Mouse (Mus musculus) heart, adult 11 months (tissue): ENCODE measurements around the gene Shank2.

ENCODE experiments used
- DNase-seq: peaks from one replicate; pipeline ENCODE4 v3.0.0; 2022

Shank2 gene

DNA sequence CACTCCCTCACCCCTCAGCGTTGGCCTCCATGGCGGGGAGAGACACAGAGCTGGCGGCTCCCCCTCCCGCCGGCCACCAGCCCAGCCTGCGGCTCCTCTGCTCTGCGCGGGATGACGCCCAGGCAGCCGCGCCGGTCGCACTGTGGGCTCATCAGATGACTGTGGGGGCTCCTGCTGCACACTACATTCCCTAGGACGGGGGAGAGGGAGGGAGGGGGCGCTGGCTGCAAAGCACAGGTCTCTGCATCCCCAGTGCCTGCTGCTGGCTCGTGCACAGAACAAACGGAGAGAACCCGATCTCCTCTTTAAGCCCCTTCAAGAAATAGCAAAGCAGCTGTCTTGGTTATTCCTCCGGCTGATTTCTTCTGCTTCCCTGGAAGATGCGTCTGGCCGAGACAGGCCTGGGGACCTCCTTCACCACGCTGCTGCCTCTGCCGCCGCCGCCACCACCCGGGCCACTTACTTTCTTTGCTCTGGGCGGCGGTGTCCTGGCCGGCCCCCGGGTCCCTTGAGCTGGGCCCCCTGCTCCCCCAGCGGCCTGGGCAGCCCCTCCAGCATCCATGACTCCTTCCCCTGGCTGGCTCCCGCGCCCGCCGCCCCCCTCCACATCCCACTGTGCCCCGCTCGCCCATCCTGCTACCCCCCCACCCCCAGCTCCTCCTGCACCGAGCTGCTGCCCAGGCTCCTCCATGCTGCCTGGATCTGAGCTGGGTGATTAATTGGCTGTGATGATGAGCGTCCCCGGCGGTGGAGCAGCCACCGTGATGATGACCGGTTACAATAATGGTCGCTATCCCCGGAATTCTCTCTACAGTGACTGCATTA, 282.7 kb downstream of the Shank2 start:
- DNase-seq: peak; percentile 92

DNA sequence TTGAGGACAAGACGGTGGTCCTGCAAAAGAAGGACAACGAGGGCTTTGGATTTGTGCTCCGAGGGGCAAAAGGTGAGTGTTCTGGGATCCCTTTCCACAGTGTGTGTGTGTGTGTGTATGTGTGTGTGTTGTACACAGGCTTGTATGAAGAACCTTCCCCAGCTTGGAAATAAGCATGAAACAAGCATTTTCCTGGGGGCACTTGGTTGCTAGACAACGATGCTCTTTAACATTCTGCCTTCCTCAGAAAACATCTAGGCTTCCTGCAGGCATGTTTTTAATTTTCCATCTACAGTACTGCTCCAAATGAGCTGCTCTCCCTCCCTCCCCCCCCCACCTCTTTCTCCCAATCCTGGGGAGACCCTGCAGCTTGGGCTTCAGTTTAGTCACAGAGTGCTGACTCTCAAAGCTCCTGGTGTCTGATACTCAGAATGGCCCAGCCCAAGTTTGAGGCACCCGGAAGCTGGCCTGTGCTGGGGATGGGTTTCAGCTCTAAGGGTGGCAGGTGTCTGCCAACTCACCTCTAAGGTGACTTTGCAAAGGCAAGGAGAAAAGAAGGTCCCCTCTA, 283.4 kb downstream of the Shank2 start:
- DNase-seq: no peak

DNA sequence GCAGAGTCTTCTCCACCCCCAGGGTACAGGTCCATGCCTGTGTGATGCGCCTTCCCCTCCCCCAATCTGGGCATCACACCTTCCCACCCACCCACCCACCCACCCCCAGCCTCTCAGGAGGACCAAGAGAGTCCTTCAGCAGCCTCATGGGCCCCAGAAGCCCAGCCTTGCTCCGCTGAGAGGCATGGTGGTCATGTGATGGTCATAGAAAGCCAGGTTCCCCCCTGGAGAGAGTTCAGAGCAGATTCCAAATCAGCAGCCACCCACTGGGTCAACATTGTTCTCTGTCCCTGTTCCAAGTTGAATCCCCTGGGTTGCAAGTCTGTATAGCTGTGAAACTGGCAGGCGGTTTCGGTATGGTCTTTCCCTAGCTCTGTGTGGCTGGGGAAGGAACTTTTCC, 284.2 kb downstream of the Shank2 start:
- no peak for DNase-seq

DNA sequence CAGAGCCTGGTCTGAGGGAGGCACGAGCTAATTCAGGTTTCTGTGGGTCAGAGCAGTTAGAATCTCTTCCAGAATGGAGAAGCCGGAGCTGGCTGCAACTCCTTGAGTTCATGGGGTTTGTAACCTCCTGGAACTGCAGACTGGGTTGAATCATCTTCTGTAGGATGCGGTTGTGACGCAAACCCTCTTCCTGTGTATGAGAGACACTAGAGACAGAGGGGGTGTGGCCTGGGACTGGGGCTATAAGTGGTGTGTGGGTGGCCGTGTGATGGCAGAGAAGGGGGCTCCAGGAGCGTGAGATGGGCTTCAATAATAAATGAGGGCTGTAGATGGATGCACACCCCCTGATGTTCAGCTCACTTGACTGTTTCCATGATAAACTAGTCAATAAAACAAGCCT, 286.3 kb downstream of the Shank2 start:
- DNase-seq: no peak

DNA sequence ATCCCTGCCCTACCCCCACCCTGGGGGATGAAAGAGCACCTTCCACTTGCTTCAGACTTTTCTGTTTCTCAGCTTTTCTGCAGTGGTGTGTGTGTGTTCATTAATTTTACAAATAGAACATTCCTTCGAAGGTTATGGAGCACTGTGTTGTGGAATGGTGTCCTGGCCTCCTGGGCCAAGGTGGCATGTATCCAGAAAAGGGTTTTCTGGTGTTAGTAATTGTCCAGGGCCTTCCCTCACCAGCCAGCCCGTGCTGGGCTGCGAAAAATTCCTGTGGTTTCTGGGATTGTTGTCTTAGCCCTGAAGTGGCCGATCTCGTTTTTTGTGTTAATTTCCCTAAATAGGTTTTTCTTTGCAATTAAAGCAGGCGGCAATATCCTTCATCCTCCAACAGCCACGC, 289.8 kb downstream of the Shank2 start:
- DNase-seq: no peak

DNA sequence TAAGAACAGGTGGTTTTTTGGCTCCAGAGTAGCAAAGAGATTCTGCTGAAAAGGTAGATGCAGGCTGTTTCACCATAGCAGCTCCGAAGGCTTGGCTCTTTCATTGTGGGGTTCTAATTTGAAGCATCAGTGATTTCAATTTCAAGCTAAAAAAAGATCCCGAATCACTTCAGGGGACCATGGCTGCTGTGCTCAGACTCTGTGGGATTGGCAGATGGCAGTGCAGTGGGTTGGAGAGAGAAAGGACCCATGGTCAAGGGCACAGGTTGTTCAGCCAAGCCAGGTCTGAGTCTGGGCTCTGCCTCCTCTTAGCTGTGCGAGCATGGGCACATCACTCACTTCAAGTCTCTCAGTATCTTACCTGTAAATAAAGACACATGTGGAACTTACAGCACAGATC, 291.9 kb downstream of the Shank2 start:
- DNase-seq: no peak

DNA sequence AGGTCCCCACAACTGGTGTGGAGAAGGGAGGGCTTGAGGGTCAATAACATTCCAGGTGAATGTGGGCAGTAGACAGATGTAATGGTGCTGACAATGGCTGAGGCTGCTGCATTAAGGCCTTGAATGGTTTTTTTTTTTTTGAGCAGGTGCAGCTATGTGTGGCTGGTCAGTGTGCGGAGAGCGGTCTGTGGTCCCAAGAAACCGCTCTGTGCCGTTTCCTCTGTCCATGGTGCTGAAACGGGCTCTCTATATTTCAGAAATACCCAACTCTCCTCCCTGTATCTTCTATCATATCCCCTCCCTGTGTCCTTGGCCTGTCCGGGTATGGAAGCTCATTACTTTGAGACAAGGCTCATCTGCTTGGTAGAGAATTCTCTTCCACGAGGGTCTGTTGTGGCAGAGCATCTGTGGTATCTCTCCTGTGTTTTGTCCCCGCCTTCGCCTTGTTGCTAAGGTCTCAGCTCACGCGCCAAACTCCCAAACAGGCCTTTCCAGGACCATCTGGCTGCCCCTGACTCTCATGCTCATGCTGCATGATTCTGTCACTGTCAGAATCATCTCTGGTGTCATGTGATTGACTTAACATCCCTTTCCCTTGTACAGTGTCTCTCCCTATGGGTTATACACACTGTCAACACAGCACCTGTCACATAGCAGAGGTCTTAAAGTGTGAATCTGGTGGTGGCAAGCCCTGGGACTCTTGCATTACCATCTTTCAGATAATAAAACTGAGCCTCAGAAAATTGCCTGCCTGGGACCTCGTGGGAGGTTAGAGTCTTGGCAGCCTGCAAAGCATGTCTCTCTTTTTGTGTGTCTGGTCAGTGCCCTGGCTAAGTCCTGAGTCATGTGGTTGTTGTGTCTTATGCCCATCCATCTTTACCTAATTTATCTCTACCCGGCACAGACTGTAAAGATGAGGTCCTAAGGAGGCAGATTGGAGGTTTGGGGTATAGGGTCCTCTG, 292.8 kb downstream of the Shank2 start:
- no peak for DNase-seq

DNA sequence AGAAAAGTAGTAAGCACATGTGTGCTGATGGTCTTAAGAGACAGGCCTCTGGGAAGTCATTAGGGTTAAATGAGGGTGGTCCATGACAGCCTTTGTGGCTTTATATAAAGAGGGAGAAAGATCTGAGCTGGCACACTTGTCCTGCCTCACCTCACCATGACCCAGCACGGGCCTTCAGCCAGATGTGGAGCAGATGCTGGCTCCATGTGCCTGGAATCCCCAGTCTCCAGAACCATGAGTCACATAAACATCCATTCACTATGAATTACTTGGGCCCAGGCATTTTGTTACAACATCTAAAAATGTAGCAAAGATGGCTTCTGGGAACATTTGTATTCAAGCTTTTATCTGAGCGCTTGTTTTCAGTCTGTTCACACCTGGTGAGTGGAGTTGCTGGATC, 297.6 kb downstream of the Shank2 start:
- DNase-seq: no peak

DNA sequence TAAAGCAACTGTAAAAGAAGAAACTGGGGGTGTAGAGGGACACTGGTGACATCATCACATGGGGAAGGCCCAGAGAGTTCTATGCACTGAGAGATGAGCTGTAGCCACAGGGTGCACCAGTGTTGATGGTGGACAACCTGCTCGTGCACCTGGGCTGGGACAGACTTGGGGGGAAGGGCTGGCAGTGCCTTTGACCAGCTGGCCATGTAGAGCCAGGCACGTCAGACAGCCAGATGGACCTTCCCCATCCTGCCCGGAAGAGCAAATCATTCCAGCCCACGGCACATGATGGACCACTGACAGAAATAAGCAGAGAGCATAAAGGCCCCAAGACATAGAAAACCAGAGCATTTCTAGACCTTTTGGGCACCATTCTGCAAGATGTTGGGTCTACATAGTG, 299.9 kb downstream of the Shank2 start:
- no peak for DNase-seq

DNA sequence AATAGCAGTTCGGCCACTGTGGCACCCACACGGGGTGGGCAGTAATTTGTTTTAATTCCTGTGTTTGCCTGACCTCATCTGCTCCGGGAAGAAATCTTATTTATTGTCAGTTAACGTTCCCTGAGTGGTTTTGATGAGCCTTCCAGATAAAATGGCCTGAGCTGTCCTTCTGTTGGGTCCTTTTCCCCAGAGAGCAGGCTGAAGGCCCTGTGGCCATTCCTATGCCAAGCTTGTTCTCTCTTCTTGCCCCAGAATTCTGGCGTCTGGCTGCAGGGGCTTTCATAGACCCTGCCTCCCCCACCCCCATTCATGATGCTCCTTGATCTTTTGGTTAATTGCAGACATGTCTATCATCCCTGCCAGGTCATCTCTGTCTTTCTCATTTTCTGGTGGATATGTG, 300.8 kb downstream of the Shank2 start:
- DNase-seq: no peak

DNA sequence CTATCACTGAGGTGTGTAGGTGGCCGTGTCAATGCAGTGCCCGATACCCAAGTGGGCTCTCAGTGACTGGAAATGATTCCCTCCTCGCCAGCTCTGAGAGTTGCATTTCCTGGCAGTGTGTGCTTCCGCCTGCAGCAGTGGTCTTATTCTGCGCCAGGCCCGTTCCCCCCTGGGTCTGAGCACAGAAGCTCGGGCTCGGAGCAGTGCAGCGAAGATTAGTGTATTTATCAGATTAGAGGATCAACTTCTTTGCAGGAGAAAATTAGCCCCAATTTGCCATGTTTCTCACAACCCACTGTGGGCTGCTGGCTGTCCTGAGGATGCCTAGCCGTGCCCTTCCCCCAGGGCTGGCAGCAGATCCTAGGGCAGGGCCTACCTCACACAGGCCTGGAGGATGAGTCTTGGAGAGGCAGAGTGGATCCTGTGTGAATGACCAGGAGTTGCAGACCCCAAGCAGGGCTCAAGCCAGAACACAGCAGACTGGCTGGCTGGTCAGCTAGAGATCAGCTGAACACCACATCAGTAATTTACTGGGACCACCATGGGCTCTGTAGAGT, 306.2 kb downstream of the Shank2 start:
- no peak for DNase-seq

DNA sequence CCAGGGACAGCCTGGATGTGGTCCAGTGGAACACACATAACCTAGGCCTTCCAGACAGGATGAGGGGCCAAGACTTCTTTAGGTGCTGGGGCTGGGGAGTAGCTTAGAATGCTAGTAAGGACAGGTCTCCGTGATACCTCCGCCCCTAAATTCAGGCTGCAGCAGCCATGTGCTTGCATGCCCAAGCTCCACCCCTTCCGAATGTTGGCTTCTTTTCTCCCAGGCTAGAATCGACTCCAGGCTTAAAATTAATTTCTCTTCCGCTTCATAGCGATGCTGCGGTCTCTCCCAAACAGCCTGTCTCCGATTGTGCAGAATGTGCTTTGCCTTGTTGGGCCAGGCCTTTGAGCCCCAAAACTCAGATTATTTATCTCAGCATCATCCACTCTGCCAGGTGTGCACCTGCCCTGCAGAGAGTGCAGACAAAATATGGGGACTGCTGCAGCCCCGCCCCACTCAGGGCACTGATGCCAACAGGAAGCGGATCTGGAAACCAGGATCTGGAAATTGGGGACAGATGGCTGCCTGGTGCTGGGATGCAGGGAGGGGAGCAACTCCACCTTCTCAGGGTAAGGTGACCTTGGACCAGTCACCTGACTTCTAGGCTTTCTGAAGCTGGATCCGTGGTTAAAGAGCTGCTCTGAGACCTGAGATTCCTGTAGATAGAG, 312.8 kb downstream of the Shank2 start:
- DNase-seq: no peak

DNA sequence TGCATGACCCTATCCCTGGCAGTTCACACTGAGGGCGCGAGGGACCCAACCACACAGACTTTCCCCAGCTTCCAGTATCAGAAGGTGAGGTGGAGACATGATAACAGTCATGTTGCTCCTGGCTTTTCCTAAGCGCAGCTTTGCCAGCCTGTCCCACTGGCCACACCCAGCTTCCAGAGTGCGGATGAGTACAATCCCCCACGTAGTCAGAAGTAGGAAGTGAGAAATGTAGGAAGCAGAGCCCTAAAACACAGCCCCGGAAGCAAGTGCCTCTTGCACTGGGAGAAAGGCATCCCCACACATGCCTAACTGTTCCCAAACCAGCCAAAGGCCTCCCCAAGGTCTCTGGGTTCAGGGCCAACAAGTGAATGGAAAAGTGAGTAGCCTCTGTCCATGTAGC, 314.5 kb downstream of the Shank2 start:
- no peak for DNase-seq

DNA sequence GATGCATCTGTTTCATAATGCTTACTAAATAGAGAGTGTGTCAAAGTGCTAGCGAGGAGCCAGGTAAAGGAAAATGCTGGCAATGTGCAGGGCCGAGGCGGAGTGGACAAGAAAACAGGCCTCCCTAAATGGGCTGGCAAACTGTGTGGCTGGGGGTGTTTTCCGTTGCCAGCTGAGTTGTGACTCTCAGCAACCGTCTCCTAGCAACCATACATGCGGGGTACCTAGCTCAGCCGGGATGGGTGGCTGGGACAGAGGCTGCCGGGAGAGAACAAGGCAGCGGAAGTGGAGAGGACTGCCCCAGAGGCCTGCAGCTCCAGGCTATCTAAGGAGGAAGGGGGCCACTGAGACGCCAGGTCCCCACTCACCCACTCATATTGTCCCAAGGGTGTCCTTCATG, 315.1 kb downstream of the Shank2 start:
- no peak for DNase-seq

DNA sequence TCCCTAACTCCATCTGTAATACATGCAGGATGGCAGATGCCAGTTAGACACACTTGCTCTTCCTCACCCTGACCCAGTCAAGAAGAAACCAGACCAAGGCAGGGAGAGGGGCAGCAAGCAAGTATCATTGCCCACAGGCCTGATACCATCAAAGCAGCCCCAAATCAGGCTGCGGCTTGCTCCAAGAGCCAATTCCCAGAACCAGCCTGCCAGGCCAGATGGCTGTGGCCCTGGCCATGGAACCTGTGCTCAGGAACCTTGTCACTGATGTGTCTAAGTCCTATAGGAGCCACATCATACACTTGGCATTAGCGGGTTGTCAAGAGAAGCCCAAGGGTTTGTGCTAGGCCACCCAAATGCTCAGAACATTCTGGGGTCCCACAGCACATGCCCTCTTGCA, 322.3 kb downstream of the Shank2 start:
- no peak for DNase-seq

DNA sequence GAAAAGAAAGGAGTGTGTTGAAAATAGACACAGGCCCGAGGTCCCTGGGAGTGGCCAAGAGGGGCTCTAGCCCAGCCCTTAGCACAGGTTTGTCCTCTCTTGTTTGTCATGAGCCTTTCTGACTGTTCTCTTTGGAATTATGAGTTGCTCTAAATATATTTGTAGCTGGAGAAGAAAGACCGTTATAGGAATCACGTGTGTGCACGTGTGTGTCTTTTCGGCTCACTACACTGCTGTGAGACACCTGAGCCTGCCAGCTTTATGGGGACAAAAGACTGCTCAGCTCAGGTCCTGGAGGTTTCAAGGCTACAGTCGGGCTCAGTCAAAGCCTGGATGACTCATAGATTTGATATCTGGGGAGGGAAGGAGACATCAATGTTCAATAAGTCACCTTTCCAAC, 323.1 kb downstream of the Shank2 start:
- no peak for DNase-seq

DNA sequence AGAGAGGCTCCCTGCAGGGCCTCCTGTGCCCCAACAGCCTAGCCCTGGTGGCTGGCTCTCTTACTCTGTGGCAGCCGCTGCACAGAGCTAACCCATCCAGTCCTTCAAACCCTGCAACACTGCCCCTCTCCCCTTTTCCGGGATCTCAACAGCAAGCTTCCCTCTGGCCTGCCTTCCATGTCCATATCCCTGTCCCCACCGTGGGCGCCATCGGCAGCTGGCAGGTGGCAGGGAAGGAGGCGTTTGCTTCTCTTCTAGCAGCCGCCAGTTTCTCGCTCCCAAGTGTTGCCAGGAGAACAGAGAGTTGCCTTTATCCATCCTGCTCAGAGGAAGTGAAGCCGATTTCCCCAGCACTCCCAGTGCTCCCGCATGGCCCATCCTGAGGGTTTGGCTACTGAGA, 323.9 kb downstream of the Shank2 start:
- no peak for DNase-seq

DNA sequence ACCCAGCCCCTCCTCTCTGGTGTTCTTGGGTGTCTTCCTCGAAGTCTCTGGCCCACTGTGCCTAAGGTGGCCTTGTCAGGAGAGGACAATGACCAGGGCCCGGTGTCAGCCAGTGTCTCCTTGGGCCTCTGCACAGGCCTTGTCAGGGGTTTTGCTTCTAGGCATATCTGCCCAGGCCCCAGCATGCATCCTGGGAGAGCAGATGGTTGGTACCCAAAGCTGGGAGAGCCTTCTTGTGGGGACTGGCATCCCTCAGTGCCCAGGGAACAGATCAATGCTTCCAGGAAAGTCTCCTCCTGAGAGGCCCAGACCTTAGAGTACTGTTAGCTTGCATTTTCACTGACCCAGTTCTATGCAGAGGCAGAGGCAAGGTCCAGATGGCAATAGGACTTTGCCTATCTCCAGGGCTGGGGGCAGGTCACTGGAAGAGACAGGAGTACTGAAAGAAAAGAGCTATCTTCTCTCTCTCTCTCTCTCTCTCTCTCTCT, 327.7 kb downstream of the Shank2 start:
- DNase-seq: no peak

DNA sequence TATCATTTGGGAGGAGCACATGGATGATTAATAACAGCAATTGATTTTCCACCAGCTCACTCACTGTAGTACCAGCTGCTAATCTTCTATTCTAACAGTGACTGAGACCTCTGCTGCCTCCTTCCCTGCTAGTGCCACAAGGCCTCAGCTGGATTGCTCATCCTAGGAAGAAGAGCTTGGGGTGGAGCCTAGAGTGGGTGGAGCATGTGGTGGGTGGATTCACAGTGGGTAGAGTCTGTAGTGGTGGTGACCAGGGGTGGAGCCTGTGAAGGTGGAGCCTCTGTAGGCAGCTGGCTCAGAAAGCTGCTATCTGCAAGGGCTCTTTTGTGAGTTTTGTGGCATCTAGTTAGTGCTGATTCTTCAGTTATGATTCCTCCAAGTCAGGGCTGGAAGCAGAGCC, 334.9 kb downstream of the Shank2 start:
- no peak for DNase-seq

DNA sequence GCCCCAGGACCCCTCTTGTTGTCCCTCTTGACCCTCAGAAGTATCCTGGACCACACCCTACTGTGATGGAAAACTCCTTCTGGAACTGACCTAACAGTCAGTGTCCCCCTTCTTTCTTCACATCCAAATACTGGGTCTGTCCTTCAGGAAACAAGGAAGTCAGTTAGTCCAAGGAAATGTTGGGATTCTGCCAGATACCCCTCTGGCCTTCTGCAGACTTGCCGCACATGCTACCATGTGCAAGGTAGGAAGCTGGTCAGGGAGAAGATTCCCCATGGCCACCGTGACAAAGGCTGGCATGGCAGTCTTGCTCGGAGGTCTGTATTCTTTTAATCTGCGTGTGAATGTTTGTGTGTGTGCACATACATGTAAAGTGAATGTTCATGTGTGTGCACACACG, 337.0 kb downstream of the Shank2 start:
- DNase-seq: no peak

DNA sequence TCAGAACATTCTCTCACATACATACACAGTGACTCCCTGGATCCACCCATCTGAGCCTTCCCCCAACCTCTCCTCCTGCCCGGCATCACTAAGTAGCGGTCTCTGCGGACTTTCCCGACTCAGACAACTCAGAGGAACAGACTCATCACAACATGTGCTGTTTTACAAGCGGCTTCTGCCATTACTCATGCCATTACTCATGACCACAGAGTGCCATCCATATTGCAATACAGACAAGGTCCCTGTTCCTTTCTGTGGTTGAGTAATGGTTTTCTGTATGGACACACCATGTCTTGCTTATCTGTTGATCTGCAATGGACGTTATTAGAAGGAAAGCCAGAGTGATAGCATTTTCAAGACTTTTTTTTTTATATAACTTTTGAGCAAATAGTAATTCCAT, 338.6 kb downstream of the Shank2 start:
- no peak for DNase-seq

DNA sequence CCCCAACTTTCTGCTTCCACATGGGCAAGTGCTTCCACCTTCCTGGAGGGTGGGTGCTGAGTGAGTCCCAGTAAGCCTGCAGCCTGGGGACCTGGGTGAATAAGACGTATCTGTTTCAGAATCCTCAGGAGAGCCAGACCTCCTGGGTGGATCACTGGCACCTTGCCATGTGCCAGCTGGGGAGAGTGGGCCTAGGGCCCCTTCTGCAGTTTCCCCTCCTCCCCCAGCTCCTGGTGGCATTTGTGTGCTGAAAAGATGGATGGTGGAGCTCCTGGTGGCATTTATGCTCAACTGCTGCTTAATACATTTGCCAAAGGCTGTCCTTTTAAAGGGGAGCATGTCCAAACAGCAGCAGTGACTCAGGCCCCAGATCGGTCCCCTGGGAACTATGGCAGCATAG, 364.4 kb downstream of the Shank2 start:
- no peak for DNase-seq

DNA sequence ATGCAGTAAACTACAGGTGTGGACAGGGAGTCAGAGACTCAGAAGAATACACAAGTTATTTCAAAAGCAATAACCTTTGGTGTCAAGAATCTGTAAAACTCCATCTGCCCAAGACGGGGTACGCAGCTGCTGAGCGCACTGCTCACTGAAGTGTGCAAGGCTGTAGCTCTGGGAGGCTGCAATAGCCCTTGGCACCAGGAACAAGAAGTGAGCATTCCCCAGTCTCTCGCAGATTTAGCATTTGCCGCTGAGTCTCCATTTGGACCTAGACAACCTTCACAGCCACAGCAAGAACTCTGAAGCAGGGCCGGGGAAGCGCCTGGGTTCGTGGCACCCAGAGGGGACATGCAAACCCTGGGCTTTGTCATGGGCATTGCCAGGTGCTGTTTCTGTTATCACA, 371.3 kb downstream of the Shank2 start:
- DNase-seq: no peak
